Mouse (Mus musculus): ENCODE measurements at regions not wholly inside any gene's neighbourhood (a gene's known extent, or its start where the extent isn't known, plus 50 kb on each side); places are given as distances from the start of the nearest gene placed in this dataset.
"Not testable (repeated sequence)": the region's sequence is repeated elsewhere in the genome, so short reads cannot be mapped to it uniquely, and the experiment has no call there.

DNA sequence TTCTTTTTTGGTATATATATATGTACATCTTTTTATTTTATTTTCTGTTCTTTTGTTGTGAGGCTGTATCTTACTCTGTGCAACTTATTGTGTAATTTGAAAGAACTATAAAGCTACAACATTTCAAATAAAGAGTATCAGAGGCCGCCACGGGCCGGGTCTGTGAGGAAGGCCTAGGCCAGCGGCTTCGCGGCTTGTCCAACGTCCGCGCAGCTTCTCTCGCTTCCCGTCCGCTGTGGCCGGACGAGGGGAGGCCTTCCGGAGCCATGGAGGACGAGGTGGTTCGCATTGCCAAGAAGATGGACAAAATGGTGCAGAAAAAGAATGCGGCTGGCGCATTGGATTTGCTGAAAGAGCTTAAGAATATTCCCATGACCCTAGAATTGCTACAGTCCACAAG, 167.4 kb downstream of the Kif21a start:
- ATAC-seq; H3K9me3 ChIP-seq (ENCODE audit: control insufficient read depth, low read length): not testable (repeated sequence)
- WGBS = 98% methylated on average over 19 of the region's 19 CpGs

DNA sequence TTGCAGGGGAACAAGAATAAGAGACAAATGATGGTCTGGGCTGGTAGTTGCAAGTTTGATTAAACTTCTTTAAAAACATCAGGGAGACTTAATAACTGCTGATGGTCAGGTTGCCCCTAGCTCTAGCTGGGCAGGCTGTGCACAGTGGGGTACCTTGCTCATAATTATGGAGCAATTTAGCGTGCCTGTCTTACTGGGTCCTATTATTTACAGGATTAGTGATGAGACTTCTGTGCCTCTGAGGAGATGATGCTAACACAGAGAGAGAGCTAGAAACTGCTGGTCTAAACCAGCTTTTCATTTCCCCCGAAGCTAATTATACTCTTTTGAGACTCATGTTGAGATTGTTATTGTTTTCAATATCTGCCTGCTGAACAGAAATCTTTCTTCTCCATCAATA, 180.3 kb downstream of the Kif21a start:
- ATAC-seq = no peak
- WGBS = 7% methylated on average over 2 of the region's 2 CpGs
- no peak overlapping the region for H3K4me2 ChIP-seq (ENCODE audit: low read length)

More for the DNA sequence above, 167.4 kb downstream of the Kif21a start:
- not testable (repeated sequence) for H3K4me2 ChIP-seq (ENCODE audit: low read length); H3K4me1 ChIP-seq (replicated peaks; ENCODE audit: control insufficient read depth, insufficient read depth, low read length); H3K27me3 ChIP-seq (replicated peaks; ENCODE audit: control insufficient read depth, insufficient read depth, low read length); H3K36me3 ChIP-seq (ENCODE audit: control insufficient read depth, insufficient read depth); H3K9ac ChIP-seq (replicated peaks; ENCODE audit: low read depth, low read length); H3K27ac ChIP-seq (ENCODE audit: low read length); H3K4me3 ChIP-seq (replicated peaks; ENCODE audit: low read length)

DNA sequence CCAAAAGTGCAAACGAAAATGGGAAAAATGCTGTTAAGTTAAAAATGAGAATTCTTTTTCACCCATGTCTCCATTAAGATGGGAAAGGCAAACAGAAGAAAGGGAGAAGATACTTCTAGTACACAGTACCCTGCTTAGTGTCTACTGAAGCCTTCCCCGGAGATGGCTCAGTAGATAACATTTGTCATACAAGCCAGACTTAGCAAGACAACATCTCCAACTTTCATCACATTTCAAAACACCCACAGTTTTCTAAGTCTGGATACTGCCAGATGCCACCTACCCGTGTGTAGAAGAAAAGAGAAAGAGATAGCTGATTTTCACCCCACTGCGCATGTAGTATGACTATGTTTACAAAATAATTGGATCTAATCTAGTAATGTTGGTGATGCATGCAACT, 174.5 kb upstream of the Cpne8 start:
- H3K4me3 ChIP-seq (replicated peaks; ENCODE audit: low read length); H3K27ac ChIP-seq (ENCODE audit: low read length); ATAC-seq; H3K4me2 ChIP-seq (ENCODE audit: low read length); H3K27me3 ChIP-seq (replicated peaks; ENCODE audit: control insufficient read depth, insufficient read depth, low read length); H3K9me3 ChIP-seq (ENCODE audit: control insufficient read depth, low read length); H3K36me3 ChIP-seq (ENCODE audit: control insufficient read depth, insufficient read depth); H3K4me1 ChIP-seq (replicated peaks; ENCODE audit: control insufficient read depth, insufficient read depth, low read length); H3K9ac ChIP-seq (replicated peaks; ENCODE audit: low read depth, low read length): not testable (repeated sequence)
- WGBS = 96% methylated on average over 1 of the region's 4 CpGs

More for the DNA sequence above, 180.3 kb downstream of the Kif21a start:
- no peaks in the 10 kb centered on the region for H3K27me3 ChIP-seq (replicated peaks; ENCODE audit: control insufficient read depth, insufficient read depth, low read length)
- H3K9ac ChIP-seq (replicated peaks; ENCODE audit: low read depth, low read length) = no peak overlapping the region
- no peaks in the 10 kb centered on the region for H3K9me3 ChIP-seq (ENCODE audit: control insufficient read depth, low read length)
- no peaks in the 10 kb centered on the region for H3K36me3 ChIP-seq (ENCODE audit: control insufficient read depth, insufficient read depth)
- no peak overlapping the region for H3K27ac ChIP-seq (ENCODE audit: low read length)
- no peaks in the 10 kb centered on the region; the same call in 1 of the 2 replicates for H3K4me1 ChIP-seq (replicated peaks; ENCODE audit: control insufficient read depth, insufficient read depth, low read length)
- no peak overlapping the region for H3K4me3 ChIP-seq (replicated peaks; ENCODE audit: low read length)

- Histone ChIP-seq H3K9me3 (ENCODE audit: control insufficient read depth, low read length) (no peaks in the 10 kb centered on the region), H3K27me3 (replicated peaks; ENCODE audit: control insufficient read depth, insufficient read depth, low read length) (no peaks in the 10 kb centered on the region), H3K4me3 (replicated peaks; ENCODE audit: low read length) (no peak overlapping the region), H3K36me3 (ENCODE audit: control insufficient read depth, insufficient read depth) (no peaks in the 10 kb centered on the region), H3K27ac (ENCODE audit: low read length) (no peak overlapping the region), H3K4me2 (ENCODE audit: low read length) (no peak overlapping the region), H3K4me1 (replicated peaks; ENCODE audit: control insufficient read depth, insufficient read depth, low read length) (no peaks in the 10 kb centered on the region), H3K9ac (replicated peaks; ENCODE audit: low read depth, low read length) (no peak overlapping the region)
- WGBS = 91% methylated on average over 2 of the region's 2 CpGs
- no peak for ATAC-seq
Measured at GRCm38 (mm10) chr15:90851991-90852390, 172.8 kb upstream of the Cpne8 start.

GRCm38 (mm10) chr15:90841471-90841870, 162.2 kb upstream of the Cpne8 start:
- ATAC-seq = no peak
- Histone ChIP-seq H3K27ac (ENCODE audit: low read length) (no peak overlapping the region), H3K9me3 (ENCODE audit: control insufficient read depth, low read length) (no peaks in the 10 kb centered on the region), H3K9ac (replicated peaks; ENCODE audit: low read depth, low read length) (no peak overlapping the region), H3K36me3 (ENCODE audit: control insufficient read depth, insufficient read depth) (no peaks in the 10 kb centered on the region), H3K4me1 (replicated peaks; ENCODE audit: control insufficient read depth, insufficient read depth, low read length) (no peaks in the 10 kb centered on the region), H3K4me3 (replicated peaks; ENCODE audit: low read length) (no peak overlapping the region), H3K4me2 (ENCODE audit: low read length) (no peak overlapping the region), H3K27me3 (replicated peaks; ENCODE audit: control insufficient read depth, insufficient read depth, low read length) (no peaks in the 10 kb centered on the region)
- WGBS = 19% methylated on average over 5 of the region's 5 CpGs

DNA sequence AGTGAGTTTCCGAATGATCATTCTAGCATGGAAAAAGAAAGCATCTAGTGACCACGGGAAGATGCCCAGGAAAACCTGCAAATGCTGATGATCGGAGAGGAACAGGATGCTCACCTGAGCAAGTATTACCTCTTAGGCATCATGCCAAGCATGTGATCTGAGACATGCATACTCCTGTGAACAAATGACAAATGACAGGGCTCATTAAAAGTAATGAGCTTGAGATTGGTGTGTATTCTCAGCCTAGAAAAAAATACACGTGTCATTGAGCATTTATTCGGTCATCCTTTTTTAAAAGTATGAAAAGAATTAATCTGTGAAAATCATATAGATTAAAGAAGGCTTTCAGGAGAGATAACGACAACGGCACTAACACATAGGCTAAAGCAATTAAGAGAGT, 156.4 kb upstream of the Cpne8 start:
- H3K4me1 ChIP-seq (replicated peaks; ENCODE audit: control insufficient read depth, insufficient read depth, low read length) = no peaks in the 10 kb centered on the region
- 46% methylated on average over 7 of the region's 7 CpGs for WGBS
- H3K4me2 ChIP-seq (ENCODE audit: low read length) = no peak overlapping the region
- no peak for ATAC-seq
- H3K36me3 ChIP-seq (ENCODE audit: control insufficient read depth, insufficient read depth) = no peaks in the 10 kb centered on the region
- no peak overlapping the region for H3K9ac ChIP-seq (replicated peaks; ENCODE audit: low read depth, low read length)
- H3K4me3 ChIP-seq (replicated peaks; ENCODE audit: low read length) = no peak overlapping the region
- H3K9me3 ChIP-seq (ENCODE audit: control insufficient read depth, low read length) = no peaks in the 10 kb centered on the region; the same call in 1 of the 2 replicates
- no peaks in the 10 kb centered on the region for H3K27me3 ChIP-seq (replicated peaks; ENCODE audit: control insufficient read depth, insufficient read depth, low read length)
- no peak overlapping the region for H3K27ac ChIP-seq (ENCODE audit: low read length)

DNA sequence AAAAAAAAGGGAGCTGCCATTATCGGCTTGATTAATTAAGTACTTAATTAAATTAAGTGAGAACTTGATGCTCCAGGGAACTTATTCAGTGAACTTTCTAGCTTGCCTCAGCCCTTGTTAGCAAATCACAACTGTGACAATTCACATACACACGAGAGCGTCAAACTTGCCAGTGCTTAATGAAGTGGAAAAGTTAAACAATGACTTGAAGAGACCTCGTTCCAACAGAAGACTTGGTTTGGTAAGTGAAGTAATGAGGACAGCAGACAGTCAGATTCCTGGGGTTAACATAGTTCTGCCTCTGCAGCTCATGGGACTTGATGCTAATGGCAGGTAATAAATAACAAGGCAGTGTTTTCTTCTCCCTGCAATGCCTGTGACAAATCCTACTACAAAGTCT, 148.6 kb upstream of the Cpne8 start:
- Histone ChIP-seq H3K36me3 (ENCODE audit: control insufficient read depth, insufficient read depth) (no peaks in the 10 kb centered on the region), H3K4me1 (replicated peaks; ENCODE audit: control insufficient read depth, insufficient read depth, low read length) (no peaks in the 10 kb centered on the region), H3K4me2 (ENCODE audit: low read length) (no peak overlapping the region), H3K4me3 (replicated peaks; ENCODE audit: low read length) (no peak overlapping the region), H3K27ac (ENCODE audit: low read length) (no peak overlapping the region), H3K27me3 (replicated peaks; ENCODE audit: control insufficient read depth, insufficient read depth, low read length) (no peaks in the 10 kb centered on the region), H3K9ac (replicated peaks; ENCODE audit: low read depth, low read length) (no peak overlapping the region), H3K9me3 (ENCODE audit: control insufficient read depth, low read length) (no peaks in the 10 kb centered on the region; the same call in 1 of the 2 replicates)
- ATAC-seq = peak; percentile 55; the same call in 1 of the 2 replicates
- 4% methylated on average over 4 of the region's 4 CpGs for WGBS

- Histone ChIP-seq H3K36me3 (ENCODE audit: control insufficient read depth, insufficient read depth) (no peaks in the 10 kb centered on the region), H3K27ac (ENCODE audit: low read length) (no peak overlapping the region), H3K4me3 (replicated peaks; ENCODE audit: low read length) (no peak overlapping the region), H3K27me3 (replicated peaks; ENCODE audit: control insufficient read depth, insufficient read depth, low read length) (peaks cover 6% of the 10 kb centered on the region; the same call in 1 of the 2 replicates), H3K9me3 (ENCODE audit: control insufficient read depth, low read length) (no peaks in the 10 kb centered on the region), H3K9ac (replicated peaks; ENCODE audit: low read depth, low read length) (no peak overlapping the region), H3K4me2 (ENCODE audit: low read length) (no peak overlapping the region), H3K4me1 (replicated peaks; ENCODE audit: control insufficient read depth, insufficient read depth, low read length) (peaks cover 5% of the 10 kb centered on the region; the same call in 1 of the 2 replicates)
- WGBS = 95% methylated on average over 6 of the region's 6 CpGs
- no peak for ATAC-seq
Measured at GRCm38 (mm10) chr15:90822306-90822705, 143.1 kb upstream of the Cpne8 start.

DNA sequence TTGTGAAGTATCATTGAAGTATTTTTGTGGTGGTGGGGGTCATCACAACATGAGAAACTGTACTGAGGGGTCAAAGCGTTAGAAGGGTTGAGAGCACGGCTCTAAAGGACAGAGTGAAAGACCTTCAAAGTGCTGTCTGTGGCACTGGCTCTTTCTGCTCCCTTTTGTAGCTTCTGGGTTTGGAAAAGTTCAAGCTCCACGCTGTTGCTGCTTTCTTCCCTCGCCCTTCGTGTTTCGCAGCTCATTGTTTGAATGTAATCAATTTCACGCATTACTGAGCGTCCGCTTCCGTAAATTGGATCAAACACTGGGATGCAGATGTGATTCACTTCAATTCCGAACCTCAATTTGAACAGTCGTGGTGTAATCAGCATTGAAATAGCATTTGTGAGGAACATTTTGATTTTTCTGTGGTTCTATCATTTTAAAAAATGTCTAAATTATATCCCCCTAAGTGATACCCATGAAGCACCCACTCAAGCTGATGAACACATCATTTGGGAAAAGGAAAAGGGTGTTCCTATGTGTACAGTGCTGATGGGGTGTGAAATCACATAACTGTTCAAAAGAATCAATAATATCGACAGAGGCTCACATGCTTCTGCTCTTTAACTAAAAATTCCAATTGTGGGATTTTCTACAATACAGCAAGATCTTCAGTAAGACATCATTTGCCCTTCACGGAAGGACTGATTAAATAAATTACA, 140.9 kb upstream of the Cpne8 start:
- 7% methylated on average over 14 of the region's 14 CpGs for WGBS
- H3K27ac ChIP-seq (ENCODE audit: low read length) = no peak overlapping the region
- no peaks in the 10 kb centered on the region for H3K9me3 ChIP-seq (ENCODE audit: control insufficient read depth, low read length)

More for the DNA sequence above, 140.9 kb upstream of the Cpne8 start:
- H3K27me3 ChIP-seq (replicated peaks; ENCODE audit: control insufficient read depth, insufficient read depth, low read length) = peaks cover 6% of the 10 kb centered on the region; the same call in 1 of the 2 replicates
- no peak overlapping the region for H3K4me3 ChIP-seq (replicated peaks; ENCODE audit: low read length)
- no peak overlapping the region for H3K9ac ChIP-seq (replicated peaks; ENCODE audit: low read depth, low read length)
- no peaks in the 10 kb centered on the region for H3K36me3 ChIP-seq (ENCODE audit: control insufficient read depth, insufficient read depth)
- no peak overlapping the region for H3K4me2 ChIP-seq (ENCODE audit: low read length)
- 0 out of 2 replicates have a peak, but pooled peaks have one; percentile 26 for ATAC-seq
- peaks cover 5% of the 10 kb centered on the region; the same call in 1 of the 2 replicates for H3K4me1 ChIP-seq (replicated peaks; ENCODE audit: control insufficient read depth, insufficient read depth, low read length)
